Mouse (Mus musculus) heart, embryonic 14.5 days (tissue): ENCODE measurements at regions not wholly inside any gene's neighbourhood (a gene's known extent, or its start where the extent isn't known, plus 50 kb on each side); places are given as distances from the start of the nearest gene placed in this dataset.

ENCODE experiments used
- ATAC-seq: fragments of 200-750 bp; cut with Nextera tagmentation; 2 replicates; pipeline ENCODE4 v1.8.0; 2017; ENCODE audit warnings: low read depth, moderate TSS enrichment; ENCODE audit not compliant: insufficient number of reproducible peaks, insufficient read depth, low FRiP score
- H3K27ac ChIP-seq, 2 experiments: fragments of 200-500 bp in 1 of 2; fragments of 300-500 bp in 1 of 2; sonication (generic) in 1 of 2; replicated peaks in 1 of 2; 2 replicates each; pipeline ENCODE4 v1.5.1; 2012 to 2014; ENCODE audit warnings: low read depth in 2 of 2, low read length in 2 of 2, control low read depth in 1 of 2, mild to moderate bottlenecking in 1 of 2, mixed read lengths in 1 of 2; ENCODE audit not compliant: control insufficient read depth in 1 of 2, insufficient read depth in 1 of 2
- H3K27me3 ChIP-seq: fragments of 300-500 bp; sonication (generic); 2 replicates; pipeline ENCODE4 v1.6.1; 2014; ENCODE audit warnings: mild to moderate bottlenecking, low read length, control low read depth; ENCODE audit not compliant: control insufficient read depth, insufficient read depth
- H3K36me3 ChIP-seq: fragments of 300-500 bp; sonication (generic); 2 replicates; pipeline ENCODE4 v1.6.1; 2014; ENCODE audit warnings: mild to moderate bottlenecking, control low read depth, low read length, mixed read lengths; ENCODE audit not compliant: control insufficient read depth, insufficient read depth
- H3K4me1 ChIP-seq, 2 experiments: fragments of 200-500 bp in 1 of 2; fragments of 300-500 bp in 1 of 2; sonication (generic) in 1 of 2; 2 replicates each; pipeline ENCODE4 v1.6.1; 2012 to 2014; ENCODE audit warnings: low read length in 2 of 2, control low read depth in 1 of 2, mixed read lengths in 1 of 2; ENCODE audit not compliant: control insufficient read depth in 2 of 2, insufficient read depth in 2 of 2
- H3K4me2 ChIP-seq: fragments of 300-500 bp; sonication (generic); 2 replicates; pipeline ENCODE4 v1.6.1; 2014; ENCODE audit warnings: mild to moderate bottlenecking, low read length
- H3K4me3 ChIP-seq, 2 experiments: fragments of 200-500 bp in 1 of 2; fragments of 300-500 bp in 1 of 2; sonication (generic) in 1 of 2; 2 replicates each; pipeline ENCODE4 v1.5.1; 2012 to 2014; ENCODE audit warnings: low read length in 2 of 2, mild to moderate bottlenecking in 2 of 2, control low read depth in 1 of 2, low read depth in 1 of 2, moderate library complexity in 1 of 2; ENCODE audit not compliant: control insufficient read depth in 1 of 2, insufficient read depth in 1 of 2
- H3K9ac ChIP-seq: fragments of 300-500 bp; sonication (generic); 2 replicates; pipeline ENCODE4 v1.6.1; 2014; ENCODE audit warnings: mild to moderate bottlenecking, low read length
- H3K9me3 ChIP-seq: fragments of 300-500 bp; sonication (generic); 2 replicates; pipeline ENCODE4 v1.6.1; 2016; ENCODE audit warnings: low read length, control low read depth; ENCODE audit not compliant: control insufficient read depth
- WGBS: fragments of 180-500 bp; shearing (Covaris S2); extraction: QIAGEN DNeasy Blood & Tissue Kit; methylation state at CpG from one replicate; pipeline ENCODE4 v1.1.7; 2014; 5-methylcytosine and 5-hydroxymethylcytosine counted together

GRCm38 (mm10) chr12:8868690-8869089 lies 52.8 kb upstream of the Laptm4a start:
- H3K9ac ChIP-seq: no peak overlapping the region
- H3K4me2 ChIP-seq: no peak overlapping the region
- no peak for ATAC-seq
- no peak overlapping the region for H3K4me3 ChIP-seq
- H3K36me3 ChIP-seq: no peaks in the 10 kb centered on the region
- no peaks in the 10 kb centered on the region for H3K27me3 ChIP-seq
- 48% methylated on average over 6 of the region's 6 CpGs for WGBS
- no peak overlapping the region for H3K27ac ChIP-seq
- H3K9me3 ChIP-seq: no peaks in the 10 kb centered on the region
- H3K4me1 ChIP-seq: peaks cover 0 to 8% of the 10 kb centered on the region in 2 experiments; a peak in 2 of 4 replicates

GRCm38 (mm10) chr12:8869190-8869589 lies 52.3 kb upstream of the Laptm4a start:
- no peak overlapping the region for H3K27ac ChIP-seq
- no peak for ATAC-seq
- H3K9me3 ChIP-seq: no peaks in the 10 kb centered on the region
- H3K9ac ChIP-seq: no peak overlapping the region
- H3K4me2 ChIP-seq: no peak overlapping the region
- peaks cover 0 to 8% of the 10 kb centered on the region in 2 experiments; a peak in 2 of 4 replicates for H3K4me1 ChIP-seq
- WGBS: 7% methylated on average over 1 of the region's 1 CpGs
- no peak overlapping the region for H3K4me3 ChIP-seq
- H3K27me3 ChIP-seq: no peaks in the 10 kb centered on the region
- no peaks in the 10 kb centered on the region for H3K36me3 ChIP-seq
